Mouse (Mus musculus) frontal cortex, postnatal 36 days (tissue): ENCODE measurements around the gene Itm2b.

Experiments
- DNase-seq, 2 experiments: peaks; one replicate each; pipeline ENCODE4 v3.0.0; 2022; ENCODE audit warnings: low spot score in 2 of 2

Itm2b gene

GRCm38 (mm10) chr14:73368966-73369365, 16.1 kb downstream of the Itm2b start:
- no peak for DNase-seq

GRCm38 (mm10) chr14:73368221-73368620, 16.9 kb downstream of the Itm2b start:
- no peak for DNase-seq

- DNase-seq, result no peak
Observed at GRCm38 (mm10) chr14:73366278-73366677, 18.8 kb downstream of the Itm2b start.

GRCm38 (mm10) chr14:73363782-73364181, 21.3 kb downstream of the Itm2b start:
- DNase-seq, result no peak

GRCm38 (mm10) chr14:73354700-73355099, 30.4 kb downstream of the Itm2b start:
- DNase-seq, result no peak

- no peak for DNase-seq
Observed at GRCm38 (mm10) chr14:73351118-73351517, 34.0 kb downstream of the Itm2b start.

- DNase-seq, result no peak
Observed at GRCm38 (mm10) chr14:73350029-73350428, 35.1 kb downstream of the Itm2b start.

- no peak for DNase-seq
Observed at GRCm38 (mm10) chr14:73349061-73349670, 35.9 kb downstream of the Itm2b start.

GRCm38 (mm10) chr14:73347302-73347701, 37.8 kb downstream of the Itm2b start:
- DNase-seq, result no peak

- no peak for DNase-seq
Observed at GRCm38 (mm10) chr14:73345614-73346013, 39.5 kb downstream of the Itm2b start.

GRCm38 (mm10) chr14:73340051-73340755, 44.9 kb downstream of the Itm2b start:
- no peak for DNase-seq

- no peak for DNase-seq
Observed at GRCm38 (mm10) chr14:73339615-73340014, 45.5 kb downstream of the Itm2b start.

GRCm38 (mm10) chr14:73336316-73337080, 48.6 kb downstream of the Itm2b start:
- DNase-seq, result no peak

GRCm38 (mm10) chr14:73334926-73335805, 49.9 kb downstream of the Itm2b start:
- peak in 1 of 2 experiments; percentile 9 for DNase-seq

GRCm38 (mm10) chr14:73333880-73334279, 51.2 kb downstream of the Itm2b start:
- no peak for DNase-seq

- DNase-seq, result no peak
Observed at GRCm38 (mm10) chr14:73331386-73331785, 53.7 kb downstream of the Itm2b start.

GRCm38 (mm10) chr14:73329871-73330270, 55.2 kb downstream of the Itm2b start:
- DNase-seq, result no peak

- no peak for DNase-seq
Observed at GRCm38 (mm10) chr14:73326511-73326910, 58.6 kb downstream of the Itm2b start.

- peak; percentile 70 to 72 for DNase-seq
Observed at GRCm38 (mm10) chr14:73325456-73326381, 59.4 kb downstream of the Itm2b start, which contains the start of gene Rb1. Gene Rb1 (minus strand): TSS chr14:73325822.

GRCm38 (mm10) chr14:73324634-73325455, 60.2 kb downstream of the Itm2b start:
- peak; percentile 31 to 36 for DNase-seq
